ENCODE assay signal across 13 mouse cellular contexts in genomic region chr12:69776607-69777340, GRCm38 (mm10). TPM values are rescaled to one million over a fixed set of nuclear protein-coding genes. Genes with fewer than 3 reads are reported as not detected.
DNase-seq lines count a peak whose midpoint lies in the region; ATAC-seq and TF ChIP-seq lines count a peak whose summit lies in the region.
"Had no signal": no experiment of that assay in that cellular context is flagged by ENCODE, and none has a peak within 500 bp of the region (broad histone marks: within the 10 kb centered on the region; RNA-seq: fewer than 3 reads in every experiment).

No protein-coding gene starts in this region.

- H3K4me1 ChIP-seq in liver, postnatal 0 days (ENCODE audit: insufficient read depth), result peaks cover 11% of the 10 kb centered on the region
- peaks cover 44% of the 10 kb centered on the region for H3K4me1 ChIP-seq in kidney, adult 2 months (ENCODE audit: control insufficient read depth, insufficient read depth, low read length)
- peaks cover 19% of the 10 kb centered on the region for H3K4me1 ChIP-seq in liver, embryonic 16.5 days (ENCODE audit: control insufficient read depth, low read depth, low read length)
- no peaks in the 10 kb centered on the region; the same call in 1 of the 2 replicates for H3K4me1 ChIP-seq in stomach, postnatal 0 days (replicated peaks; ENCODE audit: control insufficient read depth, insufficient read depth)
- peaks cover 6% of the 10 kb centered on the region; the same call in 1 of the 2 replicates for H3K4me1 ChIP-seq in limb, embryonic 10.5 days
- H3K4me1 ChIP-seq: forebrain, embryonic 15.5 days; midbrain, embryonic 12.5 days had no signal

- H3K9me3 ChIP-seq in liver, postnatal 0 days (ENCODE audit: low read length), result no peaks in the 10 kb centered on the region
- no peaks in the 10 kb centered on the region for H3K9me3 ChIP-seq in liver, embryonic 16.5 days (replicated peaks; ENCODE audit: control insufficient read depth, low read length)
- H3K9me3 ChIP-seq in stomach, postnatal 0 days (ENCODE audit: control insufficient read depth, low read length), result no peaks in the 10 kb centered on the region
- H3K9me3 ChIP-seq in limb, embryonic 10.5 days (replicated peaks), result no peaks in the 10 kb centered on the region
- H3K9me3 ChIP-seq: forebrain, embryonic 15.5 days; heart, embryonic 12.5 days; midbrain, embryonic 12.5 days had no signal

- H3K4me2 ChIP-seq in liver, postnatal 0 days (ENCODE audit: low read depth, low read length), result no peak overlapping the region
- no peak overlapping the region for H3K4me2 ChIP-seq in liver, embryonic 16.5 days (ENCODE audit: low read depth, low read length)
- no peak overlapping the region for H3K4me2 ChIP-seq in stomach, postnatal 0 days (replicated peaks; ENCODE audit: low read depth)
- H3K4me2 ChIP-seq: forebrain, embryonic 15.5 days; heart, embryonic 12.5 days; midbrain, embryonic 12.5 days had no signal

- H3K36me3 ChIP-seq in liver, postnatal 0 days (replicated peaks; ENCODE audit: insufficient read depth, low read length), result no peaks in the 10 kb centered on the region
- no peaks in the 10 kb centered on the region; the same call in 1 of the 2 replicates for H3K36me3 ChIP-seq in kidney, adult 2 months (ENCODE audit: control insufficient read depth, insufficient read depth, low read length)
- H3K36me3 ChIP-seq in liver, embryonic 16.5 days (ENCODE audit: control insufficient read depth, insufficient read depth), result no peaks in the 10 kb centered on the region
- H3K36me3 ChIP-seq in stomach, postnatal 0 days (ENCODE audit: control insufficient read depth, insufficient read depth, low read length), result no peaks in the 10 kb centered on the region
- no peaks in the 10 kb centered on the region for H3K36me3 ChIP-seq in limb, embryonic 10.5 days
- H3K36me3 ChIP-seq: forebrain, embryonic 15.5 days; heart, embryonic 12.5 days; midbrain, embryonic 12.5 days had no signal

- no peaks in the 10 kb centered on the region for H3K27me3 ChIP-seq in liver, postnatal 0 days (ENCODE audit: insufficient read depth, low read length)
- no peaks in the 10 kb centered on the region for H3K27me3 ChIP-seq in kidney, adult 2 months (replicated peaks; ENCODE audit: control insufficient read depth, insufficient read depth, low read length)
- H3K27me3 ChIP-seq in liver, embryonic 16.5 days (ENCODE audit: control insufficient read depth, insufficient read depth, low read depth, low read length), result no peaks in the 10 kb centered on the region
- no peaks in the 10 kb centered on the region for H3K27me3 ChIP-seq in stomach, postnatal 0 days (ENCODE audit: control insufficient read depth, insufficient read depth, low read length)
- no peaks in the 10 kb centered on the region for H3K27me3 ChIP-seq in limb, embryonic 10.5 days (ENCODE audit: low read depth, poor library complexity, severe bottlenecking)
- H3K27me3 ChIP-seq: forebrain, embryonic 15.5 days; heart, embryonic 12.5 days; midbrain, embryonic 12.5 days had no signal

- no peak for TF ChIP-seq POLR2A in kidney, adult 2 months (IDR thresholded peaks at IDR 0.05; ENCODE audit: low read depth, low read length)

- peak; percentile 50 for DNase-seq in liver
- DNase-seq in liver, postnatal 0 days, result no peak
- DNase-seq in kidney, adult 2 months, result peak; percentile 78
- DNase-seq in stomach, postnatal 0 days (ENCODE audit: low spot score), result peak; percentile 57
- no peak for DNase-seq in layer of hippocampus, adult 9-10 months (ENCODE audit: low spot score)
- DNase-seq in limb, embryonic 10.5 days (ENCODE audit: low spot score), result no peak
- DNase-seq in testis, postnatal 10 days (ENCODE audit: low spot score), result no peak
- DNase-seq: cerebellum, postnatal 25 days; layer of hippocampus, postnatal 36 days had no signal

- no peak overlapping the region for H3K27ac ChIP-seq in liver, postnatal 0 days (ENCODE audit: low read depth)
- peak overlapping the region; percentile 99 for H3K27ac ChIP-seq in kidney, adult 2 months (ENCODE audit: insufficient read depth, low read depth, low read length)
- peak overlapping the region; percentile 39; the same call in 1 of the 2 replicates for H3K27ac ChIP-seq in liver, embryonic 16.5 days (ENCODE audit: low read length)
- no peak overlapping the region for H3K27ac ChIP-seq in stomach, postnatal 0 days (replicated peaks)
- H3K27ac ChIP-seq in limb, embryonic 10.5 days, result no peak overlapping the region
- H3K27ac ChIP-seq: forebrain, embryonic 15.5 days; midbrain, embryonic 12.5 days had no signal

- ATAC-seq in liver, postnatal 0 days, result no peak
- ATAC-seq in liver, embryonic 16.5 days (ENCODE audit: low read depth), result no peak
- ATAC-seq in stomach, postnatal 0 days (ENCODE audit: low FRiP score, low TSS enrichment), result 0 out of 2 replicates have a peak, but pooled peaks have one; percentile 35
- ATAC-seq: forebrain, embryonic 15.5 days had no signal

- 52% methylated on average over 11 of the region's 11 CpGs for WGBS in liver, postnatal 0 days (ENCODE audit: insufficient replicate concordance)
- WGBS in kidney, adult 2 months, result 38% methylated on average over 11 of the region's 11 CpGs
- 43% methylated on average over 11 of the region's 11 CpGs for WGBS in liver, embryonic 16.5 days (ENCODE audit: insufficient replicate concordance)
- WGBS in stomach, postnatal 0 days, result 50% methylated on average over 11 of the region's 11 CpGs
- WGBS in limb, embryonic 10.5 days, result 79% methylated on average over 11 of the region's 11 CpGs

- no peak for TF ChIP-seq EP300 in liver, postnatal 0 days (IDR thresholded peaks at IDR 0.05; ENCODE audit: low read depth)
- TF ChIP-seq EP300 in stomach, postnatal 0 days (optimal IDR thresholded peaks at IDR 0.05), result no peak

- no peak overlapping the region for H3K4me3 ChIP-seq in liver, postnatal 0 days (ENCODE audit: low read depth, low read length)
- no peak overlapping the region for H3K4me3 ChIP-seq in kidney, adult 2 months (ENCODE audit: insufficient read depth, low read depth, low read length)
- H3K4me3 ChIP-seq in liver, embryonic 16.5 days (ENCODE audit: low read depth, low read length), result no peak overlapping the region
- H3K4me3 ChIP-seq in stomach, postnatal 0 days (ENCODE audit: low read depth, low read length), result no peak overlapping the region
- no peak overlapping the region for H3K4me3 ChIP-seq in limb, embryonic 10.5 days
- H3K4me3 ChIP-seq: forebrain, embryonic 15.5 days; heart, embryonic 12.5 days; midbrain, embryonic 12.5 days had no signal

- no peak for TF ChIP-seq CTCF in liver, postnatal 0 days (IDR thresholded peaks at IDR 0.05; ENCODE audit: low read depth)
- TF ChIP-seq CTCF in kidney, adult 2 months (conservative IDR thresholded peaks at IDR 0.05; ENCODE audit: insufficient read depth, insufficient read length, low read depth, low read length), result no peak
- no peak for TF ChIP-seq CTCF in stomach, postnatal 0 days (IDR thresholded peaks at IDR 0.05; ENCODE audit: low read depth)

- H3K9ac ChIP-seq in liver, postnatal 0 days (replicated peaks), result no peak overlapping the region
- no peak overlapping the region for H3K9ac ChIP-seq in liver, embryonic 16.5 days (ENCODE audit: low read depth, low read length)
- H3K9ac ChIP-seq in stomach, postnatal 0 days (ENCODE audit: low read length), result no peak overlapping the region
- H3K9ac ChIP-seq: forebrain, embryonic 15.5 days; heart, embryonic 12.5 days; midbrain, embryonic 12.5 days had no signal

RNA-seq across cellular contexts. Expression of gene Cdkl1, which starts 14.3 kb away (rescaled TPM):
- polyA plus RNA-seq in liver, postnatal 0 days (2015; fragmentation: Nextera tagmentation; extraction: Ambion mirVana), result 1.8 and 2.2 TPM in 2 replicates
- 95.1 and 99.0 TPM in 2 replicates for polyA plus RNA-seq in kidney, adult 2 months (2012; rRNA removed)
- polyA plus RNA-seq in liver, embryonic 16.5 days (2015; fragmentation: Nextera tagmentation; extraction: Ambion mirVana), result 1.7 TPM in 2 replicates
- 2.0 and 2.3 TPM in 2 replicates for polyA plus RNA-seq in stomach, postnatal 0 days (2015; fragmentation: Nextera tagmentation; extraction: Ambion mirVana)
- 1.0 and 1.2 TPM in 2 replicates for polyA plus RNA-seq in limb, embryonic 10.5 days (2016; fragmentation: Nextera tagmentation; extraction: Ambion mirVana)

RNA-seq across cellular contexts. Expression of gene Atp5s, which starts 52.0 kb away (rescaled TPM):
- polyA plus RNA-seq in liver, postnatal 0 days (2015; fragmentation: Nextera tagmentation; extraction: Ambion mirVana), result 18.3 and 20.3 TPM in 2 replicates
- 18.6 and 20.2 TPM in 2 replicates for polyA plus RNA-seq in kidney, adult 2 months (2012; rRNA removed)
- 16.7 and 18.4 TPM in 2 replicates for polyA plus RNA-seq in liver, embryonic 16.5 days (2015; fragmentation: Nextera tagmentation; extraction: Ambion mirVana)
- 20.5 and 20.6 TPM in 2 replicates for polyA plus RNA-seq in stomach, postnatal 0 days (2015; fragmentation: Nextera tagmentation; extraction: Ambion mirVana)
- 26.3 and 27.9 TPM in 2 replicates for polyA plus RNA-seq in limb, embryonic 10.5 days (2016; fragmentation: Nextera tagmentation; extraction: Ambion mirVana)

RNA-seq across cellular contexts. Expression of gene L2hgdh, which starts 52.1 kb away (rescaled TPM):
- 10.4 and 10.5 TPM in 2 replicates for polyA plus RNA-seq in liver, postnatal 0 days (2015; fragmentation: Nextera tagmentation; extraction: Ambion mirVana)
- polyA plus RNA-seq in kidney, adult 2 months (2012; rRNA removed), result 27.2 and 35.5 TPM in 2 replicates
- 11.6 and 12.2 TPM in 2 replicates for polyA plus RNA-seq in liver, embryonic 16.5 days (2015; fragmentation: Nextera tagmentation; extraction: Ambion mirVana)
- polyA plus RNA-seq in stomach, postnatal 0 days (2015; fragmentation: Nextera tagmentation; extraction: Ambion mirVana), result 11.5 and 12.3 TPM in 2 replicates
- 21.3 and 22.7 TPM in 2 replicates for polyA plus RNA-seq in limb, embryonic 10.5 days (2016; fragmentation: Nextera tagmentation; extraction: Ambion mirVana)

Comparison
In these comparisons a context has a peak if more than half of its experiments do, and no peak if none do; other contexts are left out.
1. DNase-seq: peak in liver (single experiment), kidney, adult 2 months (single experiment) and stomach, postnatal 0 days (single experiment); none in liver, postnatal 0 days (single experiment), layer of hippocampus, adult 9-10 months (single experiment), limb, embryonic 10.5 days (single experiment) and testis, postnatal 10 days (single experiment).
2. H3K27ac ChIP-seq: peak in kidney, adult 2 months (single experiment) and liver, embryonic 16.5 days (single experiment); none in liver, postnatal 0 days (single experiment), stomach, postnatal 0 days (single experiment) and limb, embryonic 10.5 days (single experiment).
3. RNA of gene Cdkl1, which starts 14.3 kb away (polyA plus RNA-seq): 95.1 to 99.0 TPM in kidney, adult 2 months; 2.0 to 2.3 TPM in stomach, postnatal 0 days, 1.8 to 2.2 TPM in liver, postnatal 0 days, 1.7 TPM in liver, embryonic 16.5 days and 1.0 to 1.2 TPM in limb, embryonic 10.5 days; every median in the first group is over 10 times any median in the second.